Mouse (Mus musculus) hindbrain, embryonic 10.5 days (tissue): Measurements from ENCODE around the gene Ubap2l. TPM values are rescaled to one million over a fixed set of nuclear protein-coding genes. Genes with fewer than 3 reads are reported as not detected.

Experiments
- DNase-seq: peaks from one replicate; pipeline ENCODE4 v3.0.0-alpha.2; 2017; ENCODE audit warnings: low spot score
- H3K27ac ChIP-seq: fragments of 300-500 bp; sonication (generic); 2 replicates; pipeline ENCODE4 v1.5.1; 2016; ENCODE audit warnings: mild to moderate bottlenecking, moderate library complexity
- H3K27me3 ChIP-seq: fragments of 300-500 bp; sonication (generic); 2 replicates; pipeline ENCODE4 v1.6.1; 2016; ENCODE audit warnings: mild to moderate bottlenecking; ENCODE audit not compliant: poor library complexity, insufficient read depth, severe bottlenecking
- H3K36me3 ChIP-seq: fragments of 300-500 bp; sonication (generic); 2 replicates; pipeline ENCODE4 v1.6.1; 2016; ENCODE audit warnings: mild to moderate bottlenecking, moderate library complexity
- H3K4me1 ChIP-seq: fragments of 300-500 bp; sonication (generic); replicated peaks from 2 replicates; pipeline ENCODE4 v1.6.1; 2016; ENCODE audit warnings: mild to moderate bottlenecking
- H3K4me3 ChIP-seq: fragments of 300-500 bp; sonication (generic); 2 replicates; pipeline ENCODE4 v1.5.1; 2016; ENCODE audit warnings: mild to moderate bottlenecking, moderate library complexity
- H3K9me3 ChIP-seq: fragments of 300-500 bp; sonication (generic); 2 replicates; pipeline ENCODE4 v1.6.1; 2016; ENCODE audit warnings: mild to moderate bottlenecking, moderate library complexity
- WGBS: fragments of 180-500 bp; shearing (Covaris S2); methylation state at CpG from one replicate; pipeline ENCODE4 v1.1.7; 2016; 5-methylcytosine and 5-hydroxymethylcytosine counted together
- polyA plus RNA-seq: library from polyadenylated mRNA; unstranded; fragments of >200 nt; fragmentation: Nextera tagmentation; extraction: Ambion mirVana; gene quantifications from 2 replicates; pipeline ENCODE4 v1.2.1, GENCODE M21; 2016

The Ubap2l gene
- polyA plus RNA-seq = 199 and 208 TPM in 2 replicates

DNA sequence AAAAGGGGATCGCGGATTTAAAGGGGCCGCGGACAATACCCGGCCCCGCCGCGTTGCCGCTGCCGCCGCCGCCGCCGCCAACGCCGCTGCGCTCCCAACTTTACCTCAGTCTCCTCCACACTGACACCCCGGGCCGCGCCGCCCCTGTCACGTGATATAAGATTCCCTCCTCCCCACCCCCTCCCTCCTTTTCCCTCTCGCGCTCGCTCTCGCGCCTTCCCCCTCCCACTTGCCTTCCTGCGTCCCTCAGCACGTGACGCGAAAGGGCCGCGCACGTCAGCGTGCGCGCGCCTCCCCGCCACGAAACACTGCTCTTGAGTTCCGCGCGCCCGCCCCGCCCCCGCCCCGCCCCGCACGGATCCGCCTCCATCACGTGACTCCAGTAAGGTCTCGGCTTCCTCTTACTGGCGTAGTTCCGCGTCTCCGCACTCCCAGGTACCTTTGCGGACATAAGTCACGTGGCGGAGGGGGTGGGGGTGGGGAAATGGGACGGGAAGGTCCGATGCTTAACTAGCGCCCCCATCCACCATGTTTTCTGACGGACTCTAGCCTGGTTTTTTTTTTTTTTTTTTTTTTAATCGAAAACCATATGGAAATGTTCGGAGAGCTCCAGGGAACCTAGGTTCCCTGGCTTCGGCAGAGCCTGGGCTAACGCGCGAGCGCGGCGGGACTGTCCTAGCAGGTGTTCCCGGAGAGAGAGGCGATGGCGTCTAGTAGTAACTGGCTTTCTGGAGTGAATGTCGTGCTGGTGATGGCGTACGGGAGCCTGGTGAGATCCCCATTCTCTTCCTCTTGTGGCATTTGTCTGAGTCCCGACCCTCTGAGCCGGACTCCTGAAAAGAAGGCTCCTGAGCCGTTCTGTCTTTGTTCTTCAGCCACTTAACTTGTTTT lies at the start of gene Ubap2l:
Gene Ubap2l (minus strand): TSS at position 278 of the 891 bp plus-strand sequence.
- peaks cover 32% of the 10 kb centered on the region for H3K4me1 ChIP-seq
- no peaks in the 10 kb centered on the region for H3K9me3 ChIP-seq
- H3K36me3 ChIP-seq = peaks cover 39% of the 10 kb centered on the region
- DNase-seq = peak; percentile 99
- WGBS = under 1% methylated on average over 81 of the region's 81 CpGs
- peak within 1 kb of the TSS; percentile 95 for H3K4me3 ChIP-seq
- H3K27ac ChIP-seq = peak within 1 kb of the TSS; percentile 98
- no peaks in the 10 kb centered on the region for H3K27me3 ChIP-seq

DNA sequence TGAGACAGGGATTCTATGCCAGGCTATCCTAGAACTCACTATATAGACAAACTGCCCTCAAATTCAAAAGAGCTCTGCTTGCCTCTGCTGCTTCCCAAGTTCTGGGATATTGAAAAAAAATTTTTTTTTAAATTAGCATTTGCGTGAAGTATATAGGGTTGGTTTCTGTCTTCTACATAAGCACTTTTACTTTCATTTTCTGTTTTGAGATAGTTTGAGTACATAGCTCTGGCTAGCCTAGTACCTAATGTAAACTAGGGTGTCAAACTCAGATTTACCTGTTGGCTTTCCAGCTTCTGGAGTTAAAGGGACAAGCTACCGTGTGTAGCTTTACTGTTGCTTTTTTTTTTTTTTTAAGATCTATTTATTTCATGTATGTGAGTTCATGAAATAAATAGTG lies 49.2 kb upstream of the Ubap2l start:
- Histone ChIP-seq H3K27ac (no peak overlapping the region), H3K27me3 (no peaks in the 10 kb centered on the region), H3K36me3 (peaks cover 66% of the 10 kb centered on the region), H3K4me3 (no peak overlapping the region), H3K4me1 (no peaks in the 10 kb centered on the region), H3K9me3 (no peaks in the 10 kb centered on the region)
- WGBS = 96% methylated on average over 2 of the region's 2 CpGs
- no peak for DNase-seq

DNA sequence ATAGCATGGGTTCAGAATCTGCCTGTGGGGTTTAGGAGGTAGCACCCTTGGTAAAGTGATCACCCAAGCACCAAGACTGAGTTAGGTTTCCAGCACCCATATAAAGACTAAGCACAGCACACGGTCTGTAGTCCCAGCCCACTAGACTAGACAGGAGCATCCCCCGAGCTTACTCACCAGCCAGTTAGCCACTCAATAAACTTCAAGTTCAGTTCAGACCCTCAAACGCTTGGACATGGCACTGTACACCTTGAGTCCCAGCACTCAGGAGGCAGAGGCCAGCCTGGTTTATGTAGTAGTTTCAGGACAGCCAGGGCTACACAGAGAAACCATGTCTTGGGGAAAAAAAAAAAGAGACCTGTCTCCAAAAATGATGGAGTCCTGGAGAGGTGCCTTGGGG lies 48.6 kb upstream of the Ubap2l start:
- Histone ChIP-seq H3K27ac (no peak overlapping the region), H3K36me3 (peaks cover 73% of the 10 kb centered on the region), H3K27me3 (no peaks in the 10 kb centered on the region), H3K4me3 (no peak overlapping the region), H3K4me1 (no peaks in the 10 kb centered on the region), H3K9me3 (no peaks in the 10 kb centered on the region)
- 95% methylated on average over 3 of the region's 3 CpGs for WGBS
- no peak for DNase-seq

DNA sequence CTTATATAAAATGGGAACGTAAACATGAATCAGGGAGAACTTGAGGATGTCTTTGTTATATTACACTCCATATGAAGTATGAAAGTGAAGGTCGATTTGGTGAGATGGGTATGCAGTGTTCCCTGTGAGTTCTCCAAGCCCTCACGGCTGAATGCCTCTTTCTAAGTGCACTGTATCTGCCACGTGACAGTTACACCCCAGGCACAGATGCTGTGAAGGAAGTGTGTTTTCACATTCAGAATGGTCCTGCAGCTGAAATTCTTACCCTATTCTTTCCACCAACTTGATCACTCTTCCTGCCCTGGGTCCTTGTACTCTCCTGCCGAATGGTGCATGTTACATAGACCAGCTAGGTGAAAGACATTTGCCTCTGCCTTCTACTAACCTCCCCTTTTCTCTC lies 45.5 kb upstream of the Ubap2l start:
- Histone ChIP-seq H3K9me3 (no peaks in the 10 kb centered on the region), H3K27ac (no peak overlapping the region), H3K4me3 (no peak overlapping the region), H3K4me1 (no peaks in the 10 kb centered on the region), H3K36me3 (peaks cover 95% of the 10 kb centered on the region), H3K27me3 (no peaks in the 10 kb centered on the region)
- DNase-seq = no peak
- WGBS = 86% methylated on average over 5 of the region's 5 CpGs

DNA sequence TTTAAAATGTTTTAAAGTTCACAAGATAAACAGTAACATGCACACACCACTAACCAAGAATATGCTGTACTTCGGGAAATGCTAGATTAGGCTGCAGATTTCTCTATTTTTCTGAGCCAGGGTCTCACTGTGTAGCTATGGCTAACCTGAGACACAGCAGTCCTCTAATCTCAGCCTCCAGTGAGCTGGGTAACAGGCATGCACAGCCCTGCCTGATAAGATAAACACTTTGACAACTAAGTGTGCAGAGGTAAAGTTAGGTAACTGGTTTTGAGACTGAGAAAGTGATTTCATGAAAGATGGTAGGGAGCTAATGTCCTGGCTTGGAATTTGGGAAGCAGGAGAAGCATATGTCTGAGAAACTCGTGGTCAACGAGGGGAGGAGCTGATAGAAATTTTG lies 42.0 kb upstream of the Ubap2l start:
- Histone ChIP-seq H3K36me3 (peaks cover 100% of the 10 kb centered on the region), H3K4me1 (no peaks in the 10 kb centered on the region), H3K4me3 (no peak overlapping the region), H3K27me3 (no peaks in the 10 kb centered on the region), H3K27ac (no peak overlapping the region), H3K9me3 (no peaks in the 10 kb centered on the region)
- no peak for DNase-seq
- WGBS = 95% methylated on average over 3 of the region's 3 CpGs

DNA sequence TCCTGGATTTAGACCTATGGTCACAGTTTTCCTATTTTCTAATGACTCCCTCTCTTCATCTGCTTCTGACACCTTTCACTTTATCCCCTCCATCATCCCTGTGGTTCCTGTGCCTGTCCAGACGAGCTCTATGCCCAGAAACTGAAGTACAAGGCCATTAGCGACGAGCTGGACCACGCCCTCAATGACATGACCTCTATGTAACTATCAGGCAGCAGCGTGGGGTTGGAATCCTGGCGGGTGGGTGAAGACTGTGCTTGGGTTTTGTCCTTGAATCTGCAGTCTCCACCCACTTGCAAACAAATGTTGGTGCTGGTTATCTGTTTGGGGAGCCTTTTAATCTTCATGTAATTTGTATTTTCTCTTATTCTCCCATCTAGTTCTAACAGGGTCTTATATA lies 38.5 kb upstream of the Ubap2l start:
- H3K4me1 ChIP-seq = no peaks in the 10 kb centered on the region
- peaks cover 100% of the 10 kb centered on the region for H3K36me3 ChIP-seq
- H3K4me3 ChIP-seq = no peak overlapping the region
- WGBS = 90% methylated on average over 6 of the region's 6 CpGs
- DNase-seq = no peak
- H3K27ac ChIP-seq = no peak overlapping the region
- no peaks in the 10 kb centered on the region for H3K27me3 ChIP-seq
- H3K9me3 ChIP-seq = no peaks in the 10 kb centered on the region

DNA sequence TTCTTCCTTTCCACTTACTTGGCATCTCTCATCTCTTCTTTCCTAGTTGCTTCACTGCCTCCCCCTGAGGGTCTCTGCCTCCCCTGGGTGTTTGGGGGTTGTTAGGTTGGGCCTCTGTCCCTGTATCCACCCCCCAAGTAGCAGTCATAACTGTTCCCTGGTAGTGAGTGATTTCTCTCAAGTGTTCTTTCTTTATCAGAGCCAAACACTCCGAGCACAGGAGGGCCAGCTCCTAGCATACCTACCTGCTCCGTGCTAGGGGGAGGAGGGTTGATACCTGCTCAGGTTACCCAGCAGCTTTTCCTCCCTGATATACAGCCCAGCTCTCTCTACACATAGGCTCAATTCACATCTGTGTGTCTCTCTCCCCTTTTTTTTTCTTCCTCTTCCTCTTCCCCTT lies 36.2 kb upstream of the Ubap2l start:
- Histone ChIP-seq H3K36me3 (peaks cover 88% of the 10 kb centered on the region), H3K27ac (no peak overlapping the region), H3K9me3 (no peaks in the 10 kb centered on the region), H3K4me3 (no peak overlapping the region), H3K4me1 (peaks cover 17% of the 10 kb centered on the region), H3K27me3 (no peaks in the 10 kb centered on the region)
- no peak for DNase-seq
- 98% methylated on average over 2 of the region's 2 CpGs for WGBS

DNA sequence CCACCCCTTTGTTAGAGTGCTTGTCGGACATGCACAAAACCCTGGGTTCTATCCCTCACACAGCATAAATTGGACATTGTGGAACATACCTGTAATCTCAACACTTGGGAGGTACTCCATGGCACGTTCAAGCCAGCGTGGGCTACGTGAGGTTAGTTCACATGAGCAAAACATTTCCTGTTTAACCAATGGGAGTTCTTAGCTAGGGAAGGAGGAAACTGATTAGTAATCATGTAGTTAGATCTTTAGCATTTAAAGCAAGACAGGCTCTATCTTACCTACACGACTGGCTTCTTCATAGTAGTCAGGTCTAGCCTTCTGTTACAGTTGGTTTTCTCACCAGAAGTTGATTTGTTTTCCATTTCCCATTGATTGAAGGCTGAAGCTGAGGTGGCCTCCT lies 33.6 kb upstream of the Ubap2l start:
- DNase-seq = no peak
- Histone ChIP-seq H3K9me3 (no peaks in the 10 kb centered on the region), H3K27ac (no peak overlapping the region), H3K36me3 (peaks cover 81% of the 10 kb centered on the region), H3K27me3 (no peaks in the 10 kb centered on the region), H3K4me3 (no peak overlapping the region), H3K4me1 (peaks cover 42% of the 10 kb centered on the region)
- 93% methylated on average over 5 of the region's 5 CpGs for WGBS

DNA sequence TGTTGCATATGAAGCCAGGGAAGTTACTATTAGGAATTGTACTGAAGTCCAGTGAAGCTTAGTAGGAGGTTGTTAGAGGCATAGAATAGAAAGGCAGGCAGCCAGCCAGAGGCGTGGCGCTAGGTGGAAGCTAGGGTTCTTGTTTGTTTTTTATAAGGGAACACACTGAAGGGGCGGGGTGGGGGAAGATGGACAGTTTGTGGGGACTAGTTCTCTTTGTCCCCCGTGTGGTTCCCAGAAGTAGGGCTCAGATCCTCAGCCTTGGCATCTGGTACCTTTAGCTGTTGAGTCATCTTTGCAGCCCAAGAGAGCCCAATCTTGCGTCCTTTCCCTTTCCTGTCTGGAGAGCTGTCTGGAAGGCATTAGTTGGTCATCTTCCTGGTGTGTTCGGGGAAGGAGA lies 32.9 kb upstream of the Ubap2l start:
- Histone ChIP-seq H3K4me3 (no peak overlapping the region), H3K27me3 (no peaks in the 10 kb centered on the region), H3K9me3 (no peaks in the 10 kb centered on the region), H3K36me3 (peaks cover 73% of the 10 kb centered on the region), H3K27ac (no peak overlapping the region), H3K4me1 (peaks cover 48% of the 10 kb centered on the region)
- DNase-seq = no peak
- WGBS = 91% methylated on average over 6 of the region's 6 CpGs

DNA sequence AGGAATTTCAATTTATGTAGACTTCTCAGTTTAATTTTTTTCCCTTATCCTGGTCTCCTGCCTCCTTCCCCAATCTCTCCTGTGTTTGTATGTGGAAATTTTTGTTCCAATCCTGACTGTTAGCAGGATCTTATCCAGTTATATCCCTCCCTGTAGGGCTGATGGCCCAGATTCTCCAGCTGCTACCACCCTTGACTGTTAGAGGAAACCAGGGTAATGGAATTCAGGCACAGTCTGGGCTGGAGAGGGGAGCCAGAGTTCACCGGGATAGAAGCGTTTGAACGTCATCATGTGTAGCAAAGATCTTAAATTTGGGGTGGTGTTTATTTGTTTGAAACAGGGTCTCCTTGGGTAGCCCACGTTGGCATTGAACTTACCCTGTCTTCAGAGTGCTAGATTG lies 32.4 kb upstream of the Ubap2l start:
- DNase-seq = no peak
- Histone ChIP-seq H3K9me3 (no peaks in the 10 kb centered on the region), H3K27ac (no peak overlapping the region), H3K4me1 (peaks cover 50% of the 10 kb centered on the region), H3K4me3 (no peak overlapping the region), H3K36me3 (peaks cover 69% of the 10 kb centered on the region), H3K27me3 (no peaks in the 10 kb centered on the region)
- WGBS = 86% methylated on average over 4 of the region's 4 CpGs

DNA sequence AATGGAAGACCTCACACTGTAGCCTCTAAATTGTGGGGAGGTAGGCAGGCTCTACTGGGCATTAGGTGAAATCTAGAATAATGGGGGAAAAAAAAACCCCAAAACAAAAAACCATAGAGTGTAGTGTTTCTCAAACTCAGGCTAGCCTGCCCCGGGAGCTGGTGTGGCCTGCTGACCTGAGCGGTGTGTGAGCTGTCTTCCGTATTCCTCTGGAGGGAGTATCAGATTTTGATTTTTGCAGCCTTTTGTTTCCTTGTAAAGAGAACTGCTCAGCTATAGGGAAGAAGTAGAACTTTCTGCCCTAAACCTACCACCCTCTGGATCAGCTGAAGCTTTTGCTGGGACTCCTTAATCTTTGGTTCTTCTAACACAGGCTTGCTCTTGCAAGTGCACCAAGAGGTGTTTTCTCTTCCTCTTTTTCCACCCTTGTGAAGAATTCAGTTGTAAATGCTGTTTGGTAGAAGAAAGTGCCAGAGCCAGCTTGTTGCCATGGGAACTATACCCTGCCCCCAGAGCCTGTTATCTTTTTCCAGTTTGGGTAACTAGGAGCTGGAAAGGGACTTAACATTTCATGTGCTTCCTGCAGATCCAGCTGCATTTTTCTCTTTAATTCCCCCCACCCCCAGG lies 31.4 kb upstream of the Ubap2l start:
- no peaks in the 10 kb centered on the region for H3K9me3 ChIP-seq
- H3K36me3 ChIP-seq = peaks cover 59% of the 10 kb centered on the region
- H3K4me3 ChIP-seq = peak overlapping the region; percentile 23
- WGBS = 42% methylated on average over 3 of the region's 3 CpGs
- peaks cover 56% of the 10 kb centered on the region for H3K4me1 ChIP-seq
- DNase-seq = no peak
- peak overlapping the region; percentile 41; the same call in 1 of the 2 replicates for H3K27ac ChIP-seq
- no peaks in the 10 kb centered on the region for H3K27me3 ChIP-seq

DNA sequence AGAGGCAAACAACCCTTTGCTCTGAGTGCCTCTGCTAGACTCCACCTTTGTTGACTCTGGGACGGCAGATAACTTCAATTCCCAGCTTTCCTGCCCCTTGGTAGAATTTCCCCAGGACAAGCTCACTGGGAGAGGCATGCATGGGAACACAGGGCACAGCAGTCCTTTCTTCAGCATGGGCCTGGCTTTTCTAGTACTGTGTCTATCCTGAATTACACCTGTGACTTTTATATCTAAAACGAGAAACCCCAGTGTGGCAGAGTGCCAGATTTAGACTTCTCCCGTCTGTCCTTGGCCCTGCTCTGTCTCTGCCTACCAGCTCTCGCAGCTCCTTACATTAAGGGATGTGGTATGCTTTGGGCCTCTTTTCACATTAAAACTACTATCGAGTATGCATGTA lies 30.6 kb upstream of the Ubap2l start:
- Histone ChIP-seq H3K4me3 (peak overlapping the region; percentile 23), H3K27me3 (no peaks in the 10 kb centered on the region), H3K36me3 (peaks cover 51% of the 10 kb centered on the region), H3K4me1 (peaks cover 64% of the 10 kb centered on the region), H3K27ac (peak overlapping the region; percentile 41), H3K9me3 (no peaks in the 10 kb centered on the region)
- no peak for DNase-seq
- WGBS = 70% methylated on average over 5 of the region's 5 CpGs
